Mouse (Mus musculus): ENCODE measurements around the gene Prdm9. TPM values are rescaled to one million over a fixed set of nuclear protein-coding genes. Genes with fewer than 3 reads are reported as not detected.
"Not testable (repeated sequence)": the region's sequence is repeated elsewhere in the genome, so short reads cannot be mapped to it uniquely, and the experiment has no call there.

Prdm9 gene
- polyA plus RNA-seq, 1 experiment from 2014 or later = 1.2 TPM

- H3K4me3 ChIP-seq (replicated peaks) = no peak overlapping the region
- no peaks in the 10 kb centered on the region for H3K36me3 ChIP-seq
- no peak for ATAC-seq
- H3K9me3 ChIP-seq = no peaks in the 10 kb centered on the region
- no peaks in the 10 kb centered on the region for H3K4me1 ChIP-seq (replicated peaks)
- H3K9ac ChIP-seq = no peak overlapping the region
- 0 out of 2 replicates have a peak, but pooled peaks cover 2% of the 10 kb centered on the region for H3K27me3 ChIP-seq (replicated peaks)
- no peak overlapping the region for H3K4me2 ChIP-seq (replicated peaks)
- H3K27ac ChIP-seq = no peak overlapping the region
- WGBS = 92% methylated on average over 2 of the region's 2 CpGs
These were observed 4.2 kb downstream of the Prdm9 start for GRCm38 (mm10) chr17:15559946-15560345.

GRCm38 (mm10) chr17:15549713-15550112, 14.4 kb downstream of the Prdm9 start:
- Histone ChIP-seq H3K4me2 (replicated peaks) (no peak overlapping the region), H3K27me3 (replicated peaks) (no peaks in the 10 kb centered on the region), H3K4me1 (replicated peaks) (no peaks in the 10 kb centered on the region), H3K36me3 (no peaks in the 10 kb centered on the region), H3K4me3 (replicated peaks) (no peak overlapping the region), H3K9ac (no peak overlapping the region), H3K9me3 (no peaks in the 10 kb centered on the region), H3K27ac (no peak overlapping the region)
- no peak for ATAC-seq
- 45% methylated on average over 1 of the region's 1 CpGs for WGBS

GRCm38 (mm10) chr17:15546440-15546839, 17.7 kb downstream of the Prdm9 start:
- Histone ChIP-seq H3K4me3 (replicated peaks) (no peak overlapping the region), H3K27ac (no peak overlapping the region), H3K9me3 (no peaks in the 10 kb centered on the region), H3K4me1 (replicated peaks) (no peaks in the 10 kb centered on the region), H3K36me3 (no peaks in the 10 kb centered on the region), H3K9ac (no peak overlapping the region), H3K4me2 (replicated peaks) (no peak overlapping the region), H3K27me3 (replicated peaks) (no peaks in the 10 kb centered on the region)
- WGBS = 67% methylated on average over 4 of the region's 4 CpGs
- ATAC-seq = no peak

- H3K36me3 ChIP-seq; H3K9ac ChIP-seq; H3K4me1 ChIP-seq (replicated peaks); ATAC-seq; H3K4me2 ChIP-seq (replicated peaks); H3K4me3 ChIP-seq (replicated peaks); H3K9me3 ChIP-seq; H3K27ac ChIP-seq; H3K27me3 ChIP-seq (replicated peaks): not testable (repeated sequence)
- 61% methylated on average over 4 of the region's 4 CpGs for WGBS
These were observed 20.3 kb downstream of the Prdm9 start for GRCm38 (mm10) chr17:15543868-15544267.

- peaks cover 9% of the 10 kb centered on the region for H3K27me3 ChIP-seq (replicated peaks)
- H3K4me2 ChIP-seq (replicated peaks) = no peak overlapping the region
- H3K36me3 ChIP-seq = no peaks in the 10 kb centered on the region
- no peak overlapping the region for H3K27ac ChIP-seq
- 67% methylated on average over 4 of the region's 4 CpGs for WGBS
- no peak for ATAC-seq
- no peaks in the 10 kb centered on the region for H3K9me3 ChIP-seq
- 0 out of 2 replicates have a peak, but pooled peaks cover 4% of the 10 kb centered on the region for H3K4me1 ChIP-seq (replicated peaks)
- H3K9ac ChIP-seq = no peak overlapping the region
- no peak overlapping the region for H3K4me3 ChIP-seq (replicated peaks)
These were observed 23.8 kb downstream of the Prdm9 start for GRCm38 (mm10) chr17:15540309-15540708.

GRCm38 (mm10) chr17:15536457-15536904, 27.7 kb downstream of the Prdm9 start:
- peaks cover 13% of the 10 kb centered on the region for H3K27me3 ChIP-seq (replicated peaks)
- H3K9me3 ChIP-seq = no peaks in the 10 kb centered on the region
- peak overlapping the region; percentile 44 for H3K4me3 ChIP-seq (replicated peaks)
- H3K9ac ChIP-seq = peak overlapping the region; percentile 37; the same call in 1 of the 2 replicates
- peak overlapping the region; percentile 89 for H3K4me2 ChIP-seq (replicated peaks)
- H3K27ac ChIP-seq = no peak overlapping the region
- no peaks in the 10 kb centered on the region for H3K36me3 ChIP-seq
- 0 out of 2 replicates have a peak, but pooled peaks cover 4% of the 10 kb centered on the region for H3K4me1 ChIP-seq (replicated peaks)
- ATAC-seq = peak; percentile 63; the same call in 1 of the 2 replicates
- WGBS = 1% methylated on average over 33 of the region's 33 CpGs

GRCm38 (mm10) chr17:15535943-15536342, 28.2 kb downstream of the Prdm9 start:
- Histone ChIP-seq H3K4me2 (replicated peaks) (peak overlapping the region; percentile 89), H3K36me3 (no peaks in the 10 kb centered on the region), H3K27me3 (replicated peaks) (peaks cover 13% of the 10 kb centered on the region), H3K4me1 (replicated peaks) (0 out of 2 replicates have a peak, but pooled peaks cover 4% of the 10 kb centered on the region), H3K9me3 (no peaks in the 10 kb centered on the region), H3K9ac (no peak overlapping the region), H3K4me3 (replicated peaks) (peak overlapping the region; percentile 44), H3K27ac (no peak overlapping the region)
- ATAC-seq = no peak
- WGBS = 20% methylated on average over 8 of the region's 8 CpGs

- Histone ChIP-seq H3K4me3 (replicated peaks) (no peak overlapping the region), H3K9ac (no peak overlapping the region), H3K9me3 (no peaks in the 10 kb centered on the region), H3K4me1 (replicated peaks) (0 out of 2 replicates have a peak, but pooled peaks cover 4% of the 10 kb centered on the region), H3K36me3 (no peaks in the 10 kb centered on the region), H3K4me2 (replicated peaks) (peak overlapping the region; percentile 89; the same call in 1 of the 2 replicates), H3K27ac (no peak overlapping the region), H3K27me3 (replicated peaks) (peaks cover 13% of the 10 kb centered on the region)
- ATAC-seq = no peak
- WGBS = 65% methylated on average over 11 of the region's 11 CpGs
These were observed 28.9 kb downstream of the Prdm9 start for GRCm38 (mm10) chr17:15535162-15535800.

GRCm38 (mm10) chr17:15530141-15530540, 34.0 kb downstream of the Prdm9 start:
- no peak for ATAC-seq
- H3K27ac ChIP-seq = no peak overlapping the region
- H3K9ac ChIP-seq = no peak overlapping the region

GRCm38 (mm10) chr17:15528887-15529286, 35.3 kb downstream of the Prdm9 start:
- no peak overlapping the region for H3K9ac ChIP-seq
- 0 out of 2 replicates have a peak, but pooled peaks cover 4% of the 10 kb centered on the region for H3K36me3 ChIP-seq
- 69% methylated on average over 2 of the region's 2 CpGs for WGBS
- no peak overlapping the region for H3K4me2 ChIP-seq (replicated peaks)
- H3K4me1 ChIP-seq (replicated peaks) = 0 out of 2 replicates have a peak, but pooled peaks cover 3% of the 10 kb centered on the region
- H3K4me3 ChIP-seq (replicated peaks) = no peak overlapping the region
- no peaks in the 10 kb centered on the region for H3K9me3 ChIP-seq
- no peak for ATAC-seq
- H3K27me3 ChIP-seq (replicated peaks) = no peaks in the 10 kb centered on the region
- no peak overlapping the region for H3K27ac ChIP-seq

More at GRCm38 (mm10) chr17:15530141-15530540, 34.0 kb downstream of the Prdm9 start:
- H3K9me3 ChIP-seq = no peaks in the 10 kb centered on the region
- 0 out of 2 replicates have a peak, but pooled peaks cover 3% of the 10 kb centered on the region for H3K4me1 ChIP-seq (replicated peaks)
- 19% methylated on average over 5 of the region's 5 CpGs for WGBS
- no peak overlapping the region for H3K4me2 ChIP-seq (replicated peaks)
- peaks cover 3% of the 10 kb centered on the region; the same call in 1 of the 2 replicates for H3K27me3 ChIP-seq (replicated peaks)
- H3K36me3 ChIP-seq = no peaks in the 10 kb centered on the region
- no peak overlapping the region for H3K4me3 ChIP-seq (replicated peaks)

- Histone ChIP-seq H3K27ac (no peak overlapping the region), H3K4me3 (replicated peaks) (peak overlapping the region; percentile 85), H3K36me3 (0 out of 2 replicates have a peak, but pooled peaks cover 7% of the 10 kb centered on the region), H3K4me1 (replicated peaks) (0 out of 2 replicates have a peak, but pooled peaks cover 3% of the 10 kb centered on the region), H3K27me3 (replicated peaks) (no peaks in the 10 kb centered on the region), H3K9ac (peak overlapping the region; percentile 83; the same call in 1 of the 2 replicates), H3K9me3 (no peaks in the 10 kb centered on the region), H3K4me2 (replicated peaks) (peak overlapping the region; percentile 70)
- WGBS = 46% methylated on average over 3 of the region's 3 CpGs
- ATAC-seq = no peak
These were observed 36.4 kb downstream of the Prdm9 start for GRCm38 (mm10) chr17:15527811-15528136.

GRCm38 (mm10) chr17:15526986-15527810, 37.0 kb downstream of the Prdm9 start, which contains the start of gene Pdcd2:
TSS of gene Pdcd2 (minus strand) at chr17:15527301.
- ATAC-seq = peak; percentile 100
- under 1% methylated on average over 54 of the region's 55 CpGs for WGBS
- H3K4me2 ChIP-seq (replicated peaks) = peak within 1 kb of the TSS; percentile 70
- 0 out of 2 replicates have a peak, but pooled peaks cover 7% of the 10 kb centered on the region for H3K36me3 ChIP-seq
- H3K4me1 ChIP-seq (replicated peaks) = 0 out of 2 replicates have a peak, but pooled peaks cover 3% of the 10 kb centered on the region
- peak within 1 kb of the TSS; percentile 85 for H3K4me3 ChIP-seq (replicated peaks)
- H3K27ac ChIP-seq = peak within 1 kb of the TSS; percentile 87
- peak within 1 kb of the TSS; percentile 83 for H3K9ac ChIP-seq
- H3K27me3 ChIP-seq (replicated peaks) = no peaks in the 10 kb centered on the region
- no peaks in the 10 kb centered on the region for H3K9me3 ChIP-seq

Data from intestine, embryonic 15.5 days (tissue).